Mouse (Mus musculus) regulatory T cell (primary cell): ENCODE results near the gene Rad21l.
"Not testable (repeated sequence)": the region's sequence is repeated elsewhere in the genome, so short reads cannot be mapped to it uniquely, and the experiment has no call there.

ENCODE experiments used
- in situ Hi-C: fragments of 300-600 bp; cut with MboI, MseI; formaldehyde crosslinking; loops from one replicate; pipeline ENCODE4 v1.15.1; 2025; ENCODE audit warnings: high pct_unique_total_duplicates

Rad21l gene

GRCm38 (mm10) chr2:151629310-151629709 is 39.0 kb downstream of the Rad21l start:
- in situ Hi-C loops, result loop anchor here (25.0 kb wide), 1 partner anchor 1692 kb away; no protein-coding TSS in a partner anchor

DNA sequence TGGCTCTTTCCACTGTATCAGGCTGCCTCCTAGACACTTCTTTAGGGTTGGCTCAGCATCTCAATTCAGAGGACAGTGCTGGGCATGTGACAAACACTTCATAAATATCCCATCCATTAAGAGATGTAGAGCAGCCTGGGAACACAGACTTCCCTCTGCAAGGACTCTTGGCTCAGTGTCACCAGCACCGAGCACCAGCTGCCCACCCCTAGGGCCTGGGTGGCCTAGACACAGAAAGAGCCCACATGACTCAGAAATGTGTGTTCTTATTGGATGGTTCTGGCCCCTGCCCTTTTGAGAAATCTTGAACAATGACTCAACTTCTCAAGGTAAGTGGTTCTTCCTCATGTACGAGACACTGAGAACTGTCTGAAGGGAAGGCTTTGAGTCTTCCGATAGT is 40.3 kb downstream of the Rad21l start:
- in situ Hi-C loops, result loop anchor here (25.0 kb wide), 1 partner anchor 1691 kb away; no protein-coding TSS in a partner anchor

GRCm38 (mm10) chr2:151626296-151626695 is 42.0 kb downstream of the Rad21l start:
- in situ Hi-C loops, result loop anchor here (25.0 kb wide), 1 partner anchor 1689 kb away; no protein-coding TSS in a partner anchor

DNA sequence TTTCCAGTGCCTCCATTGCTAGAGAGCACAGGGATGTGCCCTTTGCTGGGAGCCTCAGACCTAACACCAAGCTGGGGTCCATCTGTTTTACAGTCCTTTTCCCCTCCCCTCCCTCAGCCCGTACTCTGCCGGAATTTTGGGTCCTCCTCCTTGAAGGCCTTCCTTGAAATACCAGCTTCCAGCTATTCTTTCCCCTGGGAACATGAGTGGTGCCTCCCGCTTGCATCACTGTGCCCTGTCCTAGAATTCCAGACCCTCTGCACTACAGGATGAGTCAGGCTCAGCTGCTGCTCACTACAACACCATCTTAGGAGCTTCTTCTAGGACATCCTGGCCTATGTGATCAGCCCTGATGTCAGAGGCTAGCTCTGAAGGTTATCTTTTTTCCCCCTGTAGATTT is 44.6 kb downstream of the Rad21l start:
- in situ Hi-C loops, result no loop called here

DNA sequence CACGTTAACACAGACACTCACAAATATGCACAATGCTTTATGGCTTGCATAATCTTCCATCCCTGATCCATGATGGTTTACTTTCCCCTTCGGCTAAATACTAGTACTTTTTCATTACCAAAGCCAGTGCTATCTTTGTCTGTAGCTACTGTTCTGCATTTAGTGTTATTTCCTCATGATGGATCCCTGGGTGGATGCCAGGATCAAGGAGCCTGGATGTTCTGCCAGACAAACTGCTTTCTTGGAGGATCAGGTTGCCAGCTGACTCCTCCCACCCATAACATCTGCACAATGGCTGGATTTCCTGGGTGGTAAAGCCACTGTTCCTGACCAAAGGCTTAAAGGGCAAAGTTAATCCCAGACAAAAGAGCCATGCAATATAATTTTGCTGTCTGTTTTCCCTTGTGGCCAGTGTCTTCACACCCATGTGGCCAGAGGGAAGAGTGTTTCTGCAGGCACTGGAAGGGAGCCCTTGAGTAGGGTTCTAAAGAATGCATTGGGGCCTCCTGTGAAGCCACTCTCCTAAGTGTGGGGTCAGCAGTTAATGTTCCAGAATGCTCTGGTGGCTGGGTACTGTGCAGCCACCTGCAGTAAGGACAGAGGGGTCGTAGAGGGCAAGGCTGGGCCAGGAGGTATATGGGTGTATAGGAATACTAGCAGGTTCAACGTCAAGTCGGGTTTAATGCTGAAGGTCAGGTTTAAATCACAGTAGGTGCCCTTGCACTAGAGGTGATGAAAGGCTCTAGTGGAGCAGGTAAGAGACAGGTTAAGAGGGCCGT is 51.6 kb downstream of the Rad21l start:
- in situ Hi-C loops, result no loop called here

GRCm38 (mm10) chr2:151615779-151616178 is 52.6 kb downstream of the Rad21l start:
- in situ Hi-C loops, result not testable (repeated sequence)

GRCm38 (mm10) chr2:151609974-151610373 is 58.4 kb downstream of the Rad21l start:
- in situ Hi-C loops, result no loop called here

DNA sequence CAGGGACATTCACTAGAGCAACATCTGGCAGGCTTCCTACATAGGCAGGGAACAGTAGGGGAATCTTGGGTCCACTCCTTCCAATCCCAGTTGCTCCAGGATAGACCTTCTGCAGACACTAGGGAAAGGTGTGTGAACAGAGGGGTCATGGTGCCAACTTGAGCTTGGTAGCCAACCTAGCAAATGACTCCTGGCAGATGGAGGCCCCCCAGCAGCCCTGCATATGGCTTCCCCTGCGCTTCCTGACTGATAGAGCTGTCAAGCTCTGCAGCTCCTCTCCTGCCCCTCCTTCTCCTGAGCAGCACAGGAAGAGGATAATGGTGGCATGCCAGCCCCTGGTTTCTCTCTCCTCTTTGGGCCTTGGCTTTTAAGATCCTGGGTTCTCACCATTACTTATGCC is 59.9 kb downstream of the Rad21l start:
- in situ Hi-C loops, result no loop called here

DNA sequence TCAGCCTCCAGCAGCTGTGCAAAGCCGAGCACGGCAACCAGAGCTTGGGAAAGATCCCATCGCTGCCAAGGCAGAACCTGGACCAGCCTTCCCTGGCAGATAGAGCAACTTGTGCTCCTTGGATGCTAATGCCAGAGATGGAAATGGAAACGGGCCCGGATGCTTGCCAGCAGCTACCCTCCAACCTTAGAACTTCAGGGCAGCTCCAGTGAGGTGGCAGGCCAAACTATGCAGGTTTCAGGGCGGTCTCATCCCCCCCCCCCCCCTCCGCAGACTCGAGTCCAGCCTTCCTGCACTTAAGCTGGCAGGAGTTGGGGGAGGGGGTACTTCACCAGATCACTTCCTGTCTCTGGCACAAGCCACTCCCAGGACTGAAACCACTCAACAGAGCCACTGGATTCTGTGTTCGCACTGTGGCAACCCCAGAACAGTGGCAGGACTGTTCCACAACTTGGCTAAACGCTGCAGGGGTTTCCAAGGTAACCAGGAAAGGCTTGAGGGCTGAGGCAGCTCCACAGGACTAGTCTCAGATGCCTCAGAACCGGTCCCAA is 62.8 kb downstream of the Rad21l start:
- in situ Hi-C loops, result no loop called here

- in situ Hi-C loops, result no loop called here
These were observed 64.7 kb downstream of the Rad21l start for GRCm38 (mm10) chr2:151603630-151604029.

GRCm38 (mm10) chr2:151602106-151602505 is 66.2 kb downstream of the Rad21l start:
- in situ Hi-C loops, result no loop called here

DNA sequence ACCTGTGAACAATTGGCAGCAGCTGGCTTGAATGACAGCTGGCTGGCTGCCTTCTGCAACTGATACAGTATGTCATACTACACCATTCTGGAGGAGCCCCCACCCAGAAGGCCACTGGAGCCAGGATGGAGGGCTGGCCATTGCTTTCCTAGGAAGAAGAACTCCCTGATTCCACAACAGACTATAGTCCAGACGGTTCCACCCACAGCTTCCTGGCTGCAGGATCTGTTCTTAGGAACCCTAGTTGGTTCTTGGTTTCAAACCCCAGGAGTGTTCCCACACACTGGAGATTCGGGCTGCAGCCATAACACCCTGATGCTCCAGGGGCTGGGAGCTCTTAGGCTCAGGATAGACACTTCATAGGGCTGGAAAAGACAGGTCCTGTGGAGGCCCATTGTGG is 70.3 kb downstream of the Rad21l start:
- in situ Hi-C loops, result no loop called here
